Mouse (Mus musculus) heart, adult 18-20 months (tissue): Measurements from ENCODE around the gene Shpk. TPM values are rescaled to one million over a fixed set of nuclear protein-coding genes. Genes with fewer than 3 reads are reported as not detected.

Source experiments
- DNase-seq, 2 experiments: peaks; one replicate each; pipeline ENCODE4 v3.0.0; 2021 to 2022; ENCODE audit warnings: mixed read lengths in 1 of 2
- total RNA-seq, 2 experiments: library from RNA; stranded (reverse); gene quantifications; 2 replicates each; pipeline ENCODE4 v1.2.3; 2021

Shpk gene
- total RNA-seq, 2 experiments from 2014 or later = 0.92 to 1.5 TPM

- no peak for DNase-seq
Measured at GRCm38 (mm10) chr11:73267267-73267666, 68.0 kb downstream of the Shpk start, which contains the start of gene Trpv3. Gene Trpv3 (plus strand): TSS chr11:73267388.

Other genes with a start within 250 kb of the Shpk start
- 10 to 100 TPM in 1 of 2 experiments, 1 to 10 TPM in 1; 8.6 to 15.8 TPM for gene Atp2a3, start 238.3 kb upstream of the Shpk start, total RNA-seq
- gene P2rx1, start 200.4 kb upstream of the Shpk start, total RNA-seq = under 1 TPM; 0.25 to 0.28 TPM
- gene Camkk1, start 180.5 kb upstream of the Shpk start, total RNA-seq = under 1 TPM; 0.90 to 0.92 TPM
- gene Ncbp3, start 151.7 kb upstream of the Shpk start, total RNA-seq = 1 to 10 TPM; 5.6 to 6.2 TPM
- gene Itgae, start 108.9 kb upstream of the Shpk start, total RNA-seq = under 1 TPM; 0.10 to 0.41 TPM
- under 1 TPM; 0.12 to 0.21 TPM for gene Haspin, start 61.2 kb upstream of the Shpk start, total RNA-seq
- 10 to 100 TPM; 14.4 to 17.1 TPM for gene P2rx5, start 39.0 kb upstream of the Shpk start, total RNA-seq
- gene Emc6, start 22.4 kb upstream of the Shpk start, total RNA-seq = 10 to 100 TPM; 94.8 to 98.0 TPM
- 10 to 100 TPM; 48.7 to 53.3 TPM for gene Tax1bp3, start 22.4 kb upstream of the Shpk start, total RNA-seq
- gene Ctns, start 418 bp upstream of the Shpk start, total RNA-seq = 1 to 10 TPM; 10.0 TPM
- not detected for gene Trpv1, start 34.8 kb downstream of the Shpk start, total RNA-seq
- not detected for gene Trpv3, start 67.9 kb downstream of the Shpk start, total RNA-seq
- 1 to 10 TPM; 1.4 to 3.1 TPM for gene Aspa, start 130.1 kb downstream of the Shpk start, total RNA-seq
- gene Gm49340, start 130.3 kb downstream of the Shpk start, total RNA-seq = not detected
- gene Spata22, start 130.3 kb downstream of the Shpk start, total RNA-seq = not detected
- gene Olfr20, start 151.3 kb downstream of the Shpk start, total RNA-seq = not detected
- not detected for gene Olfr376, start 171.8 kb downstream of the Shpk start, total RNA-seq
- not detected for gene Olfr1, start 200.2 kb downstream of the Shpk start, total RNA-seq
- gene Olfr378, start 229.0 kb downstream of the Shpk start, total RNA-seq = not detected